Mouse (Mus musculus) gastrocnemius, postnatal 25 days (tissue): ENCODE results near the gene Rtn4rl1. TPM values are rescaled to one million over a fixed set of nuclear protein-coding genes. Genes with fewer than 3 reads are reported as not detected.
"Not testable (repeated sequence)": the region's sequence is repeated elsewhere in the genome, so short reads cannot be mapped to it uniquely, and the experiment has no call there.

Experiments used
- DNase-seq: peaks from one replicate; pipeline ENCODE4 v3.0.0; 2022
- total RNA-seq, 2 experiments: library from RNA; stranded (reverse); gene quantifications; 1 replicate in 1 of 2; 2 replicates in 1 of 2; pipeline ENCODE4 v1.2.3; 2021

Rtn4rl1 gene
- total RNA-seq, 2 experiments from 2014 or later, result 1.00 to 1.7 TPM

DNA sequence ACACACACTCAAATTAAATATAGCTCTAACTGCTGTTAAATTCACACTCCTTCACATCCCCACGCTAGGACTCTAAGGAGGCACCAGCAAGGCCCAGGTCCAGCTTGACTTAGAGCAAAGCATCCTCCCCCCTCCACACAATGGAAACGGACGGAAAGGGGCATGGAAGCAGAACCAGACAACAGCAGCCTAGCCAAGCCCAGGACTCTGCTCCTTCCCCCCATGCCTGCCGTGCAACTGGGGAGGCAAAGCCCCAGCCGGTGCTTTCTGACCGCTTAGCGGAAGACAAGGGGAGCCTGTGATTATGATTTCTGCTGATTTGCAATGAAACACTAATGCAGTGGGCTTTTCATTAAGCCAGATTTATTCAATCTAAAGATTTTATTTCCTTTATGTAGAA lies 84.5 kb downstream of the Rtn4rl1 start:
- no peak for DNase-seq

DNA sequence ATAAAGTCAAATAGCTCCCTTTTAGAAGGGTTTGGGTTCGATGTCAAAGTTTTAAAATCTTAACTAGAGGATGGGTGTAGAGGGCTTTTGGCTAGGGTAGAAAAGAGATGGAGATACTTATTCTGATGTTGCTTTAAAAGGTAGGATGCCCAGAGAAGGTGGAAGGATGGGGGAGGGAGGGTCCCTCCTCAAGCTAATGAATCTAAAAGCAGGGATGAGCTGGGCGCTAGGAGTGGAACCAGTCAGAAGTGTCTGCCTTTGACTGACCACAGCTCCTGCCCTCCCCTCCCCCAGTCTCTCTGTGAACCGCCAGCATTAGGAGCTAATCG lies 85.4 kb downstream of the Rtn4rl1 start:
- DNase-seq, result no peak

DNA sequence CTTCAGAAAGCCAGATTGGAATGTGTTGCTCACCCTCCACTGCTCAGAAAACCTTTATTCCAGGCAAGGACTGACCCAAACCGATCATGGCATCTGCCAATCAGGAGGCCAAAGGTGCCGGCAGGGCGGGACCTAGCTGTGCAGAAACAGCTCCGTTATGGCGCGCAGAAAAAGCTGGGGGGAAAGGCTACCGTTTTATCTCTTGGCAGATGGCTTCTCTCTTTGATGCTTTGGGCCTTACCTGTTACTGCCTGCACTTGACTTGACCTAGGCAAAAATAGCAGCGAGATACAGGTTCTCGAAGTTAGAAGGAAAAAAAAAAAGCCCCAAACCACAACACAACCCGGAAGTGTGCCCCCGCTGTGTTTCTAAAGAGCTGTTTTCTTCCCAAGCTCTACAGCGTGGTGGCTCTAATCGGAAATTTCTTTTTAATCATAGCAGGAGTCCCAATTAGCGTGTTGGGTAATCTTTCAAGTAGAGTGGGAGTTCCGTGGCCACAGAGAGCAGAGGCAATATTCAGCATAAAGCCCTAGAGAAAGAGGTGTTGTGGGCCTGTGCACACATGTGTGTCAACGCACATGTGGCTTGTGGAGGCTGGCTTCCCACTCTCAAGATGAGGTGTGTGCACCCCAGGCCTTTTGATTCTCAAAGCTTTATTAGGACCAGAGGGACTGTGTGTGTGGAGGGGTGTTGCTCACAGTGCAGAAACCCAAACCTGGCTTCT lies 85.9 kb downstream of the Rtn4rl1 start:
- no peak for DNase-seq

DNA sequence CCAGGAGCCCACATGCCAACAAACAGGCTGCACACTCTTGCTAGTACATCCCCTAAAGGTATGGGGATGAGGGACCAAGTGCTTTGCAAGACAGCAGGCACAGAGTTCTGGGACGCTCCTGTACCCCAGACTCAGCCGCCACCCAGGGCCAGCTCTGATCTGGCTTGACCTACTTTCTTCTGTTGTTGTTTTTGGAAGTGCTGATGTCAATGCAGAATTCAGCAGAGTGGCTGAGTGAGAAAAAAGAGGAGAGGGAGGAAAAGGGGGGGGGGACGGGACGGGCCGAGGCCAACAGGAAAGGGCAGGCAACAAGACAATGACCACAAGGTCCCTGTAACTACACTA lies 86.5 kb downstream of the Rtn4rl1 start:
- no peak for DNase-seq

DNA sequence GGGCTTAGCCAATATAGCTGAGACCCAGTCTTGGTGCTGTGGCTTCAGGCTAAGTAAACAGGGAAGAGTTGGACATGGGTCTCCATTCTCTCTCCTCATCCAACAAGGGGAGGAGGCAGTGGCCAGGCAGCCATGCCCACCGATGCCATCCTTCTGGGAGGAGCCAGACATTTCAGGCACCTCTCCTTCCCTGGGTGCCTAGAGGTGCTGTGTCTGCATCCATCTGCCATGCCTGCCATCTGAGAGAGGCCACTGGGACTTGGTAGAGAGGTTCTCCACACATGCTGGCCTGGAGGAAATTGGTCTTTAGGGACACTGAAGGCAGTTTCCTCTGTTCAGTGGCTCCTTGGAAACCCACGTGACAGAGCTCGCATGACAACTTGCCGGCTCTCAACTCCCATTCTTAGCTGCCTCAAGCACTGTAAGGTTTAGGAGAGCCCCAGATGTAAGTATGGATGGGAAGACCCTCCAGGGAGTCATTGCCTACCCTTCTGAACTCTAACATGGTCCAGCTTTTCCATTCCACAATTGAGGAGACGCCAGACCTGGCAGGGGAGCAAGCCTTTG lies 86.9 kb downstream of the Rtn4rl1 start:
- DNase-seq, result no peak

DNA sequence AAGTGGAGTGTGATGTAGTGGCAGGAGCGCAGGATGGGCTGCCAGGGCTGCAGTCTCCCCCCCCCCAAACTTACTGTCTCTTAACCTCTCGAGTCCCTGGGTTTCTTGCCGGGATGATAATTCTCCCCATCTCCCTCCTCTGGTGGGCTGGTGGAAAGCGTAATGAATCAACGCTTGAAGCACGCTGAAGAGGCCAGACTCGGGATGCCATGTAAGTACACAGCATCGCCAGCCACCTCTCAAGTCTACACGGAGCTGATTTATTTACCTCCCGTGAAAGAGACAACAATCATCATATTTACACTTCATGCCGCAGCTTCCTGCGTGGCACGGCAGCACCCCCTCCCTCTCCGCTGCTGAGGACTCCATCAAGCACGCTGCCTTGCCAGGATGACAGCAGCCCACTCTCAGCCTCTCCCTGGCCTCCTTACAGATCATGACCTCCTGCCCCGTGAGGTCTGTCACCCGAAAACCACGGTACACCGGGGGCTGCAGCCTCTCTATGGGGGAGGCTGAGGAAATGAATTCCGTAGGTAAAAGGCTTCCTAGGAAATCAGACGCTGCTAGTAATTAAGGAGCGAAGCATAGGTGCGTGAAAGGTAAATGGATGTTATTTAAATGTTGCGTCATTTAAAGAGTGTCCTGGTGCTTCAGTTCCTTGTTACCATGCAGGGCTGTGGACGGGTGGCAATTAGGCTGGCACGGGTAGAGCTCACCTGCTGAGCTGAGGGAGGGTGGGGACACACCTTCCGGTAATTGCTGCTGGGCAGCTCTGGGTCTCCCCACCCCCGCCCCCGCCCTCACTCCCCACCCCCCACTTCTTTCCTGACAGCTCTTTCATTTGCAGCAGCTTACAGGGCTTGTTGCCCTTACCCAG lies 88.0 kb downstream of the Rtn4rl1 start:
- no peak for DNase-seq

DNA sequence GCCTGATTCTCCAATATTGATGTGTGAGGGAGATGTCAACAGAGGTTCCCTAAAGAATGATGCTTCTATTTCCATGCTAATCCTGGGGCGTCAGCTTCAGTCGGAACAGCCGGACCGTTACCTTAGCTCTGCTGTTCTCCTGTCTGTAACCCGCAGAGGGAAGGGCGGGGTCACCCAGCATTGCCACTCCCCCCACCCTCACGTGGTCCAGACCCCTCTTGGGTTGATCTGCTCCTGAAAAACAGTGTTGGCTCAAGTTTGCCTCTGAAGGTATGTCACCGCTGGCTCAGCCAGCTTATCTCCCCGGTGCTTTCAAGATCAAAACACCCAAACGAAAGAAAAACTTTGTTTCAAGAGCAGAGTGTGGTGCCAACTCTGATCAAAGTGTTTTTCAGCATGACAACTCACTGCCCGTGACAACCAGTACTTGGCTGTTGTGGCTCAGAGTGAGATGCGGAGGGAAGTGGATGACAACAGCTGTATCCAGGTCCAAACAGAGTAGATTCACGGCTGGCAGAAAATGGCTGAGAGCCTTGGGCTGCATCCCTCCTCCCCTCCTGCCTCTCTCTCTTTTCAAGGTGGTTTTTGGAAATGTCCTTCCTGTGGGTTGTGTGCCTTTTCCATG lies 89.0 kb downstream of the Rtn4rl1 start:
- no peak for DNase-seq

DNA sequence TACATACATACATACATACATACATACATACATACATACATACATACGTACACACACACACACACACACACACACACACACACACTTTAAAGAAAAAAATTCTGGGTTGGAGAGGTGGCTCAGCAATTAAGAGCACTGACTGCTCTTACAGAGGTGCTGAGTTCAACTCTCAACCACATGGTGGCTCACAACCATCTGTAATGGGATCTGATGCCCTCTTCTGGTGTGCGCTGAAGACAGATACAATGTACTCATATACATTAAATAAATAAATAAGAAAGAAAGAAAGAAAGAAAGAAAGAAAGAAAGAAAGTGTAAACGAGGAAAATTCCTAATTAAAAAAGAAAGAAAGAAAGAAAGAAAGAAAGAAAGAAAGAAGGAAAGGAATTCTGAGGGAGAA lies 90.2 kb downstream of the Rtn4rl1 start:
- not testable (repeated sequence) for DNase-seq

DNA sequence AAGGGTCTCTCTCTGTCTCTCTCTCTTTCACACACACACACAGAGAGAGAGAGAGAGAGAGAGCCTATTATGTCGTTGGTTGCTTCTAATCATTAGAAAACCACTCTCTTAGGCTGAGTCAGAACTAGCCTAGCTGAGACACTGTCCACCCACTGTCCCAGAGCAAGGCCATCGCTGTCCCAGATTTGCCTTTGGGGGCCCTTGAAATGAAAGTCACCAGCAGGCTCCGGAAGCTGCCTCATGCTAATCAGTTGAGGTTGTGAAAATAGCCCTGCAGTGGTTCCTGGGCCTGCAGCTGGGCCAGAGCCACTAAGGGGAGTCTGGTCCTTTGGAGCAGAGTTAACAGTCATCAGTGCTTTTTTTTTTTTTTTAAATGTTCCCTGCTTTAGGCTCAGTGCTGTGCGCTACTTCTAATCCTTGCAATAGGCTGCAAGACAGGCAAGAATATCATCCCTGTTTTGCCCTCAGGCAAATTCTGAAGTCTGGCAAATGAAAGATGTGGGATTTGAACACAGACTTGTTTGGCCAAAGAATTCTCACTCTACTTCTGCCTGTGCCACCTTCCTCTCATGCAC lies 92.4 kb downstream of the Rtn4rl1 start:
- no peak for DNase-seq

DNA sequence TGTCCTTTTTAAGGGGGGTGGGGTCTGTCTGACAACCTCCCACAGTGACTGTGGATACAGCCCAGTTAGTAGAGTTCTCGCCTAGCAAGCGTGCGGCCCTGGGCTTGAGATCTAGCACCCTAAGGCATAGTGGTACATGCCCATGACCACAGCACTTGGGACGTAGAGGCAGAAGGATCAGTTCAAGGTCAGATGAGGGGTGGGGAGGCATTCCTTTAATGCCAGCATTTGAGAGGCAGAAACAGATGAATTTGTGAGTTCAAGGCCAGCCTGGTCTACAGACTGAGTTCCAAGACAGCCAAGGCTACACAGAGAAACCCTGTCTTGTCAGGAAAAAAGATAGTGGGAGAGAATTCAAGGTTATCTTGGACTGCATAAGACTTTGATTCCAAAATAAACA lies 93.3 kb downstream of the Rtn4rl1 start:
- DNase-seq, result no peak

DNA sequence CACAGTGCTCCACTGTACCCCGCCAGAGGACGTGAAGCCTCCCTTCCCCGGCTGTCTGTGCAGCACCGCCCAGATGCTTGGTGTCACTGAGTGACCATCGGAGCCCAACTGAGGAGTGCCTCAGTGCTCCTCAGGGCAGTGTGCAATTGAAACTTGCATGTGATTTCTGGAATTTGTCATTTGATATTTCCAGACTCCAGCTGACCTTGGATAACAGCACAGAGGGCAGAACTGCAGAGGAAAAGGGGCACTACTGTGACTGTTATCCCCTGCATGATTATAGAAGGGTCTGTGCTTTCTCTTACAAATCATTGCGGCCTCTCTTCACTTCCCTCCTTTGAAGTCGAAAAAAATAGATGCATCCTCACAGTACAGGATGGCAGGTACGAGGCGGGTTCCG lies 94.4 kb downstream of the Rtn4rl1 start:
- DNase-seq, result no peak

DNA sequence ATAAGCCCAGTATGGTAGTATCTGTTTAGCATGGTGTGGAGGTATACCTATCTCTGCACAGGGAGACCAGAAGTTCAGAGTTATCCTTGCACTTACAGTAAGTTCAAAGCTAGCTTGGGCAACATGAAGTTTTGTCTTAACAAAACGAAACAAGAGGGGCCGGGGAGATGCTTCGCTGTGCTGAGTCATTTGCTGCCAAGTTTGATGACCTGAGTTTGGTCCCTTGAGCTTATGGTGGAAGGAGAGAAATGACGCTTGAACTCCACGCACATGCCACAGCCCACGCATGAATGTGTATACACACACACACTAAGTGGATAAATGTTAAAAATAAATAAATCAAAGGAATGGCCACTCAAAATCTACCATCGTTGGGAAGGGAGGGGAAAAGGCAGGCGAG lies 94.9 kb downstream of the Rtn4rl1 start:
- no peak for DNase-seq

DNA sequence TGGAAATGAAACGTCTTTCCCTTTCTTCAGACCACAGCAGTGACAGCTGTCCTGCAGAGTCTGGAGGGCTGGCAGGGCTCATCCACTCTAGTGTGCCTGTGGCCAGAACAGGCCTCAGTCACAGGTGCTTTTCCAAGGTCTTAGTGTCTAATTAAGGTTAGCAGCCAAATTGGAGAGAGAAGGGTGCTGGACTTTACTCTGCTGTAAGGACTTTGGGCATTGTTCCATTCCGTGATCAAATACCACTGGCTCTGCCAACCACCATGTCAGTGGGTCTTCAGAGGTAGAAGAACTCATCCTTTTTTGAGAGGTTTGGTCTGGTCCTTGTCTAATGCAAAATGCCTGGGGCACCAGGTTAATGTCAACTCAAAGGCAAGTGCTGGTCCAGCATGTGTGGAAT lies 95.5 kb downstream of the Rtn4rl1 start:
- DNase-seq, result no peak

DNA sequence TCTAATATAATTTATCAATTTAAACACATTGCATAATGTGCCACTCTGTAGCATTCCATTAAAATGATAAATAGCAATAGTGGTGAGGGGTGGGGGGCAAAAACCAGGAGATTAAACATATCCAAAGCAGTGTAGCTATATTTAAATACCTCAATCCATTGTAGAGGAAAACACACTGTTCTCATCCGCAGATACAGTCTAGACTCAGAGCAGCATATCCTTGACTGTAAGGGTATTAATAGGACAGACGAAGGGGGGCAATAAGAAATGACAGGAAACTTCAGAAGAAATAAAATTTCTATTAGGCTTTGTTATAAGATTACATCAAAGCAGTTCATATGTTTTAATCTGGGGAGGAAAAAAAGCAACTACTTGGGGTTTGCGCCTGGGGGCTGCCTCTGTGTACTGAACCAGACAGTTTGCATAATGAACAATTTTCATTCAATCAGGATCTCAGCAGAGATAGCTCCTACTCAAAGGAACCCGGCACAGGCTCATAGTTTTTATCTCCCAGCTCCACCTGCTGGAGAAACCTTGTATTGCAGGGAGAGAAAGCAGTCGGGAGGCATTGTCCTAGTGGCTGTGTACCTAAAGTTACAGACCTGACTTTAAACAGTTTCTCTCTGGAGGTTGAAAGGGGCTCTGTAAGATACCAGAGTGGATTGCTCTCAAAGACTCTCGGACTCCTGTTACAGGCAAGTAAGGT lies 97.1 kb downstream of the Rtn4rl1 start:
- peak; percentile 63 for DNase-seq

DNA sequence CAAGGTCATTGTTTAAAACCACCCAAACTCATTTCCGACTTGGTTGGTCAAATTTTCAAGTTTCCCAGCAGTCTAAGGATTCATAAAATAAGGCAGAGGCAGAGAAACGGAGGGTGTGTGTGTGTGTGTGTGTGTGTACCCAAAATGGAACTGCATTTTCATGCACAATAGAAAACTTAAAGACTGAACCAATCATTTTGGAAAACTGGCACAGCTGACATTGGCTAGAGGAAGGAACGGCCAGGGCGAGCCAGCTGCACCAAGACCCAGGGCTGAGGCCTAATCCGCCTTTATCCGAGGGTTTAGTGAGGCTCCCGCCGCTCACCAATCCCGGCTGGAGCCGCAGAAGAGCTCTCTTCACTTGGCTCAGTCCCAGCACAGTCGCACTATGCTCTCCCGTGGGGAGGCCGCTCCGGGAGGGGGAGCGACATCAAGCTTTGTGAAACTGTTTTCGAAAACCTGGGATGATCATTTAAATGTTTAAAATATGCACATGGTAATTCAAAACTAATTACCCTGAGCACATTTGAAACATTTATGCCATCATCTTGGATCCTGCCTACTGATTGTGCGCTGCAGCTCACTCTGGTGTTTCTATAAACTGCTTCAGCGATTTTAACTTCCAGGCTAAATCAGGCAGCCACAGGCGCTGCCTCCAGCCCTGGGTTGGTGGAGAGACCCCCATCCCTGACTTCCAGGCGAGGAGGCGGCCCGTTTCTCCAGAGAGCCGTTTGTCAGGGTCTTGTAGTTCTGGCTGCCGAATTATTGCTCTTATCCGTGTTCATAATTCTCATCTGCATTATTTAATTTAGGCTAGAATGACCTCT lies 98.0 kb downstream of the Rtn4rl1 start:
- no peak for DNase-seq

DNA sequence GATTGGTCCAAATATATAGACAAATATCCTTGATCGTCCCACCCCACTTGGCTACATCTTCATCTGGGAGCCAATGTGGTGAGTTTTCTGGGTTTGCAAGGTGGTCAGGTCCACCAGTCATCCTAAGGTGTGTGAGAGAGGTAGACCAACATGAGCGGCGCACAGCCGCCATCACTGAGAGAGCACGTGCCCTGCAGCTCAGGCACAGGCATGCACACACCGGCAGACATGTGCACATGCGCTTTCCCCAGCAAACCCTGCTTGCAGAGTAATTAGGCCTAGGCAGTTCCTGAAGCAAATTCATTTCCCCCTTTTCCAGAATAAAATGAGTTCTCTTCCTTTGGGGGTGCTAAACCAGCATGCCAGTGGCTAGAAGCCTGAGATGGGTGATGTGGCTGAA lies 98.7 kb downstream of the Rtn4rl1 start:
- no peak for DNase-seq

DNA sequence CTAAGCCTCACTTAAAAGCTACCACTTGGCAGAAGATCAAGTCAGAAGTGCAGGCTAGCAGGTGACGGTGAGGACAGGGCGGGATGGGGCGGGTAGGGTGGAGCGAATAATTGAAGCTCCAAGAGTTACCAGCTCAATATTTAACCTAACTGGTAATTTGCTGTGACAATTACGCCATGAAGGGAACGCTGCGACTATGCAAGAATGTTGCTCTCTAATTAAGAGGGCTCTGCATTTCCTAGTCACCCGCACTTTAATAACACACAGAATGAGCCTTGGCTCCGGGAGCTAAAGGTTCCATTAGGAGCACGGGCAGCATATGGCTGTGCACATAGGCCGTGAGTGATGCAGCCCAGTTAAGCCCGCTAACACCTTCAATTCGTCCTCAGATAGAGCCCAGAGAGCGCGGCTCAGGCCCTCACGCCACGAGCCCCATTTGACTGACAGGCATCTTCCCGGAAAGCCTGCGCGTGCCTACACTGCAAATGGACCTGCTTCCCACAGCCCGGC lies 100.3 kb downstream of the Rtn4rl1 start:
- no peak for DNase-seq

DNA sequence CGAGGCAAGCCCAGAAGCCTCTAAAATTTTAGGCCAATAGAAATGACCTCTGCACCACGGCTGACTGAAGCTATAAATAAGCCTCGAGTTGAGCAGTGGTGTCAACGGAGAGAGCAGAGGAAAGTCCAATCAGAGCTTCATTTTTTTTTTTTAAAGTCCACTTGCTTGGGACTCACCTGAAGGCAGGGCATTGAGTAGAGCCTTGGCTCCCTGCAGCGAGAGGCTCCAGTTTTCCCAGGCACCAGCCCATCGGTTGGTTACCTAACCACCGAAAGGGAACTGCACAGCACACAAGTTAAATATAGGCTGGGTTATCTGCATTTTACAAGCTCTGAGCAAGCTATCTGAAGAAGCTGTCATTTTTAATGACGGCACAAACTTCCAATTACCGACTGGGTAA lies 101.3 kb downstream of the Rtn4rl1 start:
- no peak for DNase-seq

DNA sequence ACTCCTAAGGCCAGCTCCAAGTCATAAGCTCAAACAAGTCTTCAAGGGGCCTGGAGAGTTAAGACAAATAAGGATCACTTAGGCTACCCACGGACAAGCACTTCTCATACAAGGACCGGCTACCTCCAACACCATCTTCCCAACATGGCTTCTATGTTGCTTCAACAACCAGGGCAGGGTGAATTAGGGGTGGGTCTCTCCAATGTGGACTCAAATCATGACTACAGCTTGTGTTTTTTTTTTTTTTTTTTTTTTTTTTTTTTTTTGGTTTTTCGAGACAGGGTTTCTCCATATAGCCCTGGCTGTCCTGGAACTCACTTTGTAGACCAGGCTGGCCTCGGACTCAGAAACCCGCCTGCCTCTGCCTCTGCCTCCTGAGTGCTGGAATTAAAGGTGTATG lies 102.0 kb downstream of the Rtn4rl1 start:
- DNase-seq, result not testable (repeated sequence)

DNA sequence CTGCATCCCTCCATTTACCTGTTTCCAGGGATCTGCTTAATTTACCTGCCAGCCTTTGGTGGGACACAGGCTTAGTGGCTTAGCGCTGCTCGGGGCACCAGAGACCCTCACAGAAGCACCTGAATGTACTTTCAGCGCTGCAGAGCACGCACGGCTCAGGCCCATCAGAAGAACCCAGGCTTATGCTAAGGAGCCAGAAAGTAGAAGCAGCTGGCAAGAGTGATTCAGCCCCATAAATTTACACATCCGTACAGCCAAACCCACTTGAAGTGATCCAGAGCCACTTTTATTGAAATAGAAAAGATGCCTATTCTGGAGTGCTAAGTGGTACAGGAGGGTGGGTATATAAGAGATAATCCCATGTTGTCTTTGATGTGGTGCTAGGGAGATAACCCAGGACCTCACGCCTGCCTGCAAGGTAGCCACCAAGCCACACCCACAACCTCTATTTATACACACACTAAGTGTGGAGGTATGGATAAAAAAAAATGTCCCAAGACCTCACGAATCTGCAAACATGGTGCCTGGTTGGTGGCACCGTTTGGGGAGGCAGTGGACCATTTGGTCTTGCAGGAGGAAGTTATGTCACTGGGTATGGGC lies 102.9 kb downstream of the Rtn4rl1 start:
- no peak for DNase-seq

DNA sequence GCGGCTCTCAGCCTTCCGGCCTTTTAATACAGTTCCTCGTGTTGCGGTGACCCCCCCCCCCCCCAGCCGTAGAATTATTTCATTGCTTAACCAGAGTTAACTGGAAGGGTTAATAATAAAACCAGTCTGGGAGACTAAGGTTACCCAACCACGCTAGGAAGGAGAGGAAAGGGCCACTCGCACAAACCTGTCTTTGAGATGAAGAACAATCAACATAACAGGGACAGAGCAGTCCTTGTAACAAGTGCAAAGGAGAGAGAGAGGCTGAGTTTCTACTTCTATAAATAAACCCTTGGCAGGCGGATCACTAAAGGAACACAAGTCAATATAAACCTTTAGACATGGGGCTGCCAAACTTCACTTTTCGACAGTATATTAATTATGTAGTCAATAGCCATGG lies 104.0 kb downstream of the Rtn4rl1 start:
- no peak for DNase-seq
